Mouse (Mus musculus) lung, adult 2 months (tissue): ENCODE measurements at regions not wholly inside any gene's neighbourhood (a gene's known extent, or its start where the extent isn't known, plus 50 kb on each side); places are given as distances from the start of the nearest gene placed in this dataset.

Source experiments
- CTCF ChIP-seq: fragments of 200-500 bp; IDR thresholded peaks from 2 replicates; pipeline ENCODE4 v1.5.1; 2011; ENCODE audit warnings: mild to moderate bottlenecking, low read length, control low read depth; ENCODE audit not compliant: insufficient read depth
- POLR2A ChIP-seq: fragments of 200-500 bp; IDR thresholded peaks from 2 replicates; pipeline ENCODE4 v1.6.1; 2011; ENCODE audit warnings: low read depth, mild to moderate bottlenecking, control low read depth, low read length, borderline replicate concordance; ENCODE audit errors: extremely low read depth

DNA sequence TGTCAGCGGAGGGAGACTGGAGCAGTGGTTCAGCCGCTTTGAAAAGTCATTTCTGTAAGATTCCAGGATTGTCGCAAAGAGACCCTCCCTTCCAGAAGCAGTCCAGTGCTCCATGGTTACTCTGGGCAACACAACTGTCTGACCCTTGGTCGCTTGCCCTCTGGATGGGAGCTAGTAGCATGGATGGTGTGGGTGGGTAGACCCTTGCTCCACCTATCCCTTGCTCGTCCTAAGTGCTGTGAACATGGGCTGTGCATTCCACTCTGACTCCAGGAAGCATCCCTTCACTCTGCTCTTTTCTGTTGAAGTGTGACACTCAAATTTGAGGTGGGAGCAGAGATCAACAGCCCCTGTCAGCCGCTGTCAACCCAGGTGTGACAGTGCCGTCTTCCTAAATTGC lies 64.8 kb upstream of the A230072I06Rik start:
- TF ChIP-seq CTCF (no peak), POLR2A (no peak)
